Mouse (Mus musculus) lung, embryonic 15.5 days (tissue): Measurements from ENCODE around the gene Aspscr1. TPM values are rescaled to one million over a fixed set of nuclear protein-coding genes. Genes with fewer than 3 reads are reported as not detected.

Source experiments
- ATAC-seq: fragments of 200-750 bp; cut with Nextera tagmentation; 2 replicates; pipeline ENCODE4 v1.8.0; 2017; ENCODE audit warnings: moderate number of reproducible peaks, borderline replicate concordance; ENCODE audit not compliant: low FRiP score, low TSS enrichment; ENCODE audit errors: extremely low read depth
- H3K27ac ChIP-seq: fragments of 300-500 bp; sonication (generic); 2 replicates; pipeline ENCODE4 v1.5.1; 2015; ENCODE audit warnings: moderate library complexity, mild to moderate bottlenecking, inconsistent platforms
- H3K27me3 ChIP-seq: fragments of 300-500 bp; sonication (generic); 2 replicates; pipeline ENCODE4 v1.6.1; 2015; ENCODE audit warnings: inconsistent platforms
- H3K36me3 ChIP-seq: fragments of 300-500 bp; sonication (generic); 2 replicates; pipeline ENCODE4 v1.6.1; 2015; ENCODE audit warnings: inconsistent platforms
- H3K4me1 ChIP-seq: fragments of 300-500 bp; sonication (generic); 2 replicates; pipeline ENCODE4 v1.6.1; 2015; ENCODE audit warnings: inconsistent platforms
- H3K4me2 ChIP-seq: fragments of 300-500 bp; sonication (generic); 2 replicates; pipeline ENCODE4 v1.6.1; 2015; ENCODE audit warnings: inconsistent platforms, mild to moderate bottlenecking, moderate library complexity
- H3K4me3 ChIP-seq: fragments of 300-500 bp; sonication (generic); 2 replicates; pipeline ENCODE4 v1.5.1; 2015; ENCODE audit warnings: mild to moderate bottlenecking, inconsistent platforms
- H3K9ac ChIP-seq: fragments of 300-500 bp; sonication (generic); 2 replicates; pipeline ENCODE4 v1.6.1; 2015; ENCODE audit warnings: inconsistent platforms
- H3K9me3 ChIP-seq: fragments of 300-500 bp; sonication (generic); 2 replicates; pipeline ENCODE4 v1.6.1; 2016; ENCODE audit warnings: inconsistent platforms
- WGBS: fragments of 180-500 bp; shearing (Covaris S2); methylation state at CpG from one replicate; pipeline ENCODE4 v1.1.7; 2015; 5-methylcytosine and 5-hydroxymethylcytosine counted together
- polyA plus RNA-seq: library from polyadenylated mRNA; unstranded; fragments of >200 nt; fragmentation: Nextera tagmentation; extraction: Ambion mirVana; gene quantifications from 2 replicates; pipeline ENCODE4 v1.2.1, GENCODE M21; 2015

Gene Aspscr1
- polyA plus RNA-seq, 1 experiment from 2014 or later, result 143 TPM

- Histone ChIP-seq H3K9me3 (no peaks in the 10 kb centered on the region), H3K4me1 (peaks cover 22% of the 10 kb centered on the region), H3K27me3 (peaks cover 35% of the 10 kb centered on the region), H3K36me3 (no peaks in the 10 kb centered on the region), H3K9ac (no peak overlapping the region; the same call in 1 of the 2 replicates), H3K4me3 (peak overlapping the region; percentile 19; the same call in 1 of the 2 replicates), H3K27ac (no peak overlapping the region), H3K4me2 (peak overlapping the region; percentile 45)
- WGBS, result 72% methylated on average over 35 of the region's 35 CpGs
- ATAC-seq, result no peak
Measured at GRCm38 (mm10) chr11:120647047-120647830, 25.5 kb upstream of the Aspscr1 start.

GRCm38 (mm10) chr11:120648001-120648476 lies 24.7 kb upstream of the Aspscr1 start, which contains the start of gene Myadml2:
TSS of gene Myadml2 (minus strand) at chr11:120648158.
- peaks cover 14% of the 10 kb centered on the region for H3K4me1 ChIP-seq
- peaks cover 29% of the 10 kb centered on the region for H3K27me3 ChIP-seq
- H3K9me3 ChIP-seq, result no peaks in the 10 kb centered on the region
- H3K27ac ChIP-seq, result no peak within 1 kb of the TSS
- no peaks in the 10 kb centered on the region for H3K36me3 ChIP-seq
- H3K4me2 ChIP-seq, result peak within 1 kb of the TSS; percentile 45
- peak within 1 kb of the TSS; percentile 19 for H3K4me3 ChIP-seq
- no peak within 1 kb of the TSS; the same call in 1 of the 2 replicates for H3K9ac ChIP-seq
- 4% methylated on average over 13 of the region's 13 CpGs for whole genome bisulfite sequencing
- ATAC-seq, result no peak

- no peaks in the 10 kb centered on the region for H3K9me3 ChIP-seq
- peaks cover 6% of the 10 kb centered on the region for H3K4me1 ChIP-seq
- no peaks in the 10 kb centered on the region for H3K36me3 ChIP-seq
- no peak overlapping the region for H3K4me3 ChIP-seq
- H3K4me2 ChIP-seq, result no peak overlapping the region
- 64% methylated on average over 3 of the region's 3 CpGs for WGBS
- ATAC-seq, result no peak
- no peak overlapping the region for H3K27ac ChIP-seq
- no peak overlapping the region for H3K9ac ChIP-seq
- H3K27me3 ChIP-seq, result peaks cover 38% of the 10 kb centered on the region
Measured at GRCm38 (mm10) chr11:120651872-120652271, 20.9 kb upstream of the Aspscr1 start.

GRCm38 (mm10) chr11:120654741-120655140 lies 18.0 kb upstream of the Aspscr1 start:
- peaks cover 48% of the 10 kb centered on the region for H3K27me3 ChIP-seq
- H3K9me3 ChIP-seq, result no peaks in the 10 kb centered on the region
- no peaks in the 10 kb centered on the region for H3K36me3 ChIP-seq
- no peak overlapping the region for H3K27ac ChIP-seq
- WGBS, result 72% methylated on average over 3 of the region's 3 CpGs
- H3K4me1 ChIP-seq, result peaks cover 3% of the 10 kb centered on the region
- no peak overlapping the region for H3K9ac ChIP-seq
- H3K4me3 ChIP-seq, result no peak overlapping the region
- H3K4me2 ChIP-seq, result no peak overlapping the region
- ATAC-seq, result no peak

- Histone ChIP-seq H3K36me3 (no peaks in the 10 kb centered on the region), H3K9ac (no peak overlapping the region), H3K27me3 (peaks cover 66% of the 10 kb centered on the region), H3K9me3 (no peaks in the 10 kb centered on the region), H3K27ac (no peak overlapping the region), H3K4me1 (peaks cover 18% of the 10 kb centered on the region), H3K4me3 (no peak overlapping the region), H3K4me2 (no peak overlapping the region)
- WGBS, result 80% methylated on average over 4 of the region's 4 CpGs
- no peak for ATAC-seq
Measured at GRCm38 (mm10) chr11:120657301-120657700, 15.5 kb upstream of the Aspscr1 start.

- no peak for ATAC-seq
- Histone ChIP-seq H3K36me3 (no peaks in the 10 kb centered on the region), H3K9me3 (no peaks in the 10 kb centered on the region), H3K27me3 (peaks cover 82% of the 10 kb centered on the region), H3K4me2 (peak overlapping the region; percentile 74; the same call in 1 of the 2 replicates), H3K4me3 (no peak overlapping the region), H3K9ac (no peak overlapping the region), H3K27ac (no peak overlapping the region), H3K4me1 (peaks cover 18% of the 10 kb centered on the region)
- WGBS, result 4% methylated on average over 24 of the region's 24 CpGs
Measured at GRCm38 (mm10) chr11:120658876-120659410, 13.8 kb upstream of the Aspscr1 start.

GRCm38 (mm10) chr11:120659509-120660300 lies 13.1 kb upstream of the Aspscr1 start:
- Histone ChIP-seq H3K27ac (no peak overlapping the region), H3K9me3 (no peaks in the 10 kb centered on the region), H3K27me3 (peaks cover 86% of the 10 kb centered on the region), H3K4me3 (peak overlapping the region; percentile 48), H3K4me1 (peaks cover 18% of the 10 kb centered on the region), H3K36me3 (no peaks in the 10 kb centered on the region), H3K4me2 (peak overlapping the region; percentile 74), H3K9ac (no peak overlapping the region)
- WGBS, result 2% methylated on average over 50 of the region's 50 CpGs
- no peak for ATAC-seq

GRCm38 (mm10) chr11:120660301-120661075 lies 12.3 kb upstream of the Aspscr1 start:
- peak overlapping the region; percentile 48 for H3K4me3 ChIP-seq
- H3K27ac ChIP-seq, result no peak overlapping the region
- no peaks in the 10 kb centered on the region for H3K36me3 ChIP-seq
- WGBS, result under 1% methylated on average over 90 of the region's 95 CpGs
- peak overlapping the region; percentile 38 for H3K9ac ChIP-seq
- peak; percentile 52 for ATAC-seq
- no peaks in the 10 kb centered on the region for H3K9me3 ChIP-seq
- peaks cover 94% of the 10 kb centered on the region for H3K27me3 ChIP-seq
- peak overlapping the region; percentile 74 for H3K4me2 ChIP-seq
- peaks cover 18% of the 10 kb centered on the region for H3K4me1 ChIP-seq

GRCm38 (mm10) chr11:120661076-120661460 lies 11.7 kb upstream of the Aspscr1 start, which contains the start of gene Notum:
TSS of gene Notum (minus strand) at chr11:120661175.
- no peaks in the 10 kb centered on the region for H3K9me3 ChIP-seq
- H3K9ac ChIP-seq, result peak within 1 kb of the TSS; percentile 38
- ATAC-seq, result 0 out of 2 replicates have a peak, but pooled peaks have one; percentile 3
- H3K27me3 ChIP-seq, result peaks cover 90% of the 10 kb centered on the region
- no peak within 1 kb of the TSS for H3K27ac ChIP-seq
- peaks cover 21% of the 10 kb centered on the region for H3K4me1 ChIP-seq
- no peaks in the 10 kb centered on the region for H3K36me3 ChIP-seq
- under 1% methylated on average over 35 of the region's 35 CpGs for WGBS
- H3K4me3 ChIP-seq, result peak within 1 kb of the TSS; percentile 48
- peak within 1 kb of the TSS; percentile 74 for H3K4me2 ChIP-seq

- Histone ChIP-seq H3K9ac (no peak overlapping the region), H3K4me2 (no peak overlapping the region), H3K36me3 (no peaks in the 10 kb centered on the region), H3K4me1 (peaks cover 27% of the 10 kb centered on the region), H3K9me3 (no peaks in the 10 kb centered on the region), H3K27me3 (peaks cover 73% of the 10 kb centered on the region), H3K4me3 (no peak overlapping the region), H3K27ac (no peak overlapping the region)
- no peak for ATAC-seq
- WGBS, result 53% methylated on average over 6 of the region's 6 CpGs
Measured at GRCm38 (mm10) chr11:120662759-120663158, 10.0 kb upstream of the Aspscr1 start.

GRCm38 (mm10) chr11:120663714-120664113 lies 9.1 kb upstream of the Aspscr1 start:
- Histone ChIP-seq H3K4me3 (no peak overlapping the region), H3K9ac (no peak overlapping the region), H3K27ac (no peak overlapping the region), H3K27me3 (peaks cover 64% of the 10 kb centered on the region), H3K4me1 (peaks cover 27% of the 10 kb centered on the region), H3K36me3 (no peaks in the 10 kb centered on the region), H3K9me3 (no peaks in the 10 kb centered on the region), H3K4me2 (no peak overlapping the region)
- 79% methylated on average over 5 of the region's 5 CpGs for WGBS
- ATAC-seq, result no peak
